Mouse (Mus musculus): ENCODE measurements around the gene Vpreb3.

Gene Vpreb3

DNA sequence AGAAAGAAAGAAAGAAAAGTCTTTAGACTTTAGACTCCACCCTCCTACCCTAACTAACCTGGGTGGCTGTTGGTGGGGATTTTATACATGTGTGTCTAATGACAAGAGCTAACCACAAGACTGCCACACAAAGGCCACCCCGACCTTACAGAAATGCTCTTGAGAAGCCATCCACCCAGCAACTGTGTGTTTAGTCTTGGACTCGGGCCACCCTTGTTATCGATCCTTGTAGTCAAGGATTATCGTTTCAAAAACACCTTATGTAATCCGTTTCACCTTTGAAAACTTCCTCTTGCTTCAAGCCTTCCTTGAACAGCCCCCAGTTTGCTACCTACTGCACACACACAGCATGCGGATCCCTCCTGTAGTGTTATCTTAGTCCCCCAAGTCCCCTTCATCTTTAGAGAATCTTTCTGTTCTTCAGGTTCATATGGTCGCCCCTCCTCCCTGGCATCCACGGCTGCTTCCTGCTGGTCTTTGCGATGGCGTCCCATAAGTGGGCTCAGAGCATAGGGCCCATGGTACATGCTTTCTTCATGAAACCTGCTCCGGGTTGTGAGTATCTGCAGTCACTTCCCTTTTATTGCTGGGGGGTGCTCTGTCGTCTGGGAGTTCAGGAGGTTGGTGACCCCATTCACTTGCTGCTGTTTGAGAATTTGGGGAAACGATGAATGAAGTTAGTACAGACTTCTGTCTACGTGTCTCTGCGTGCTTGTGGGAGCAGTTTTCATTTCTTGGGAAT lies at the start of gene Vpreb3:
TSS of gene Vpreb3 (plus strand) at position 322 of the 742 bp plus-strand sequence.
- DNase-seq, result no peak

DNA sequence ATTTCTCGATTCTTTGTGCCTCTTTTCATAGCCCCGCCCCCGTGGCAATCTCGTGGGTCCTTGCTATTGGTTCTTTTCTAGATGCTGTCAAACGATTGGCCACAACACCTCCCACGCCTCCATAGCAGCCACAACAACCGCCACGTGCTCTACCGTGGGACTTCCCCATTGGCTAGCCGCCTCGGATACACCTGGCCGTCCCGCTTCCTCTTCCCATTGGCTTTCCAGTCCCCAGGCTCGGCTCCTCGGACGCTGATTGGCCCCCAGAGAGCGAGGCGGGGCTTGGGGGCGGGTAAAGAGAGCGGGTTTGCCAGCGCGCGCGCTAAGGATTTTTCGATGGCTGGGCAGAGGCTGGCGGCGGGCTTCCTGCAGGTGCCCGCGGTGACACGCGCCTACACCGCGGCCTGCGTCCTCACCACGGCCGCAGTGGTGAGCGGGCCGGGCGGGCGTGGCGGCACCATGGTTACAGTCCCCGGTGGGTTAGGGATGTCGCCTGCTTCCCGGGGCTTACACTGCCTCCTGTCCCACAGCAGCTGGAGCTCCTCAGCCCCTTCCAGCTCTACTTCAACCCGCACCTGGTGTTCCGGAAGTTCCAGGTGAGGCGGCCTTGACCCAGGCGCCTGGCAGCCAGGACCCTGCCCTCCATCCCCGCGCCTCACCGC lies 49.6 kb upstream of the Vpreb3 start, which contains the start of gene Derl3:
TSS of gene Derl3 (plus strand) at position 325 of the 662 bp plus-strand sequence.
- DNase-seq, result peak; percentile 93

DNA sequence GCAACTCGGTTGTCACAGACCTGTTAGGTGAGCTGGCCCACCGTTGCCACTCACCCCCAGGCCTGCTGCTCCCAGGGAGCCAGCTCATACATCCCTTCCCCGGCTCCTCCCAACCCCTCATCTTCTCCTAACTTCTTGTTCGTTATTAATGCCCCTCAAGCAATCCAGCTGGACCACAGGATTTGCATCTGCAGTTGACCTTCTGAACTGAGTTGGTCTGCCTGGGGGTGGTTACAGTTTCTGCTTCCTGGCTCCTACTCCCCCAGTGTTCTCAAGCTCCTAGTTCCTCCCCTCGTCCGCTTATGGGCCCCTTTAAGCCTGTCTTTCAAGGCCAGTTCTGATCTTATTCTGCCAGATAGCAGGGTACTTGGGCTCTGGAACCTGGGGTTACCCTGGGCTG lies 48.3 kb upstream of the Vpreb3 start:
- DNase-seq, result no peak

DNA sequence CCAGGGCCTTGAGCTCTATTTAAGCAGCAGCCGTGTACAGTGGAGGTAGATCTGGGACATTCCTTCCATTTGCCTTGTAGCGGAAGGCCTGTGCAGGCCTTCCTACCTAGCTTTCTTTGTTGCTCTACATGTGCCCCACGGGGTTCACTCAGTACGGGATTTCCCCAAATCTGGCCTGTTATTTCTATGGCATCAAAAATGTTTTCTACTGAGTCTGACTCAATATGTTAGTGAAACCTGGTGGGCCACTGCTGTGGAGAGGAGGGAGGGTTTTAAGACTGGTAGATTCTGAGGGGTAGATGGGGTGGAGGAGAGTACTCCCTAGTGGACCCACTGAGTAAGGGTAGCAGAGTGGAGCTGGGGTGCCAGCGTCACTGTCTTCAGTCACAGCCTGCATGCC lies 47.1 kb upstream of the Vpreb3 start:
- no peak for DNase-seq

DNA sequence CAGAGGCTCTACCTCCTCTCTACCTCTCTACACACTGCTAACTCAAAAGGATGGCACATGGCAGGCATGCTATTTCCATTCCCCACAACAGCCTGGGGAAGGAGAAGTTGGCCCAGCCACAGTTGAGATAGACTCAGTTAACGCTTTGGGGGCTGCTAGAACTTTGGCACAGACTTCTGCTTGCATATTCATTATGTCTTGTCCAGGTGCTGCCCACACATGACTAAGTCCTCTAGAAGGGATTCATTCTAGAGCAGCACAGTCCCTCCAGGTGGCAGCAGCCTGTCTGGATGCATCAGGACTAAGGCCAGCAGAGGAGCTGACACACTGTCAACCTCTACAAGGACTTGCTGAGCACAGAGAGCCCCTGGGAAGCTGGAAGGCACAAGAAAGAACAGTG lies 46.6 kb upstream of the Vpreb3 start:
- DNase-seq, result no peak

DNA sequence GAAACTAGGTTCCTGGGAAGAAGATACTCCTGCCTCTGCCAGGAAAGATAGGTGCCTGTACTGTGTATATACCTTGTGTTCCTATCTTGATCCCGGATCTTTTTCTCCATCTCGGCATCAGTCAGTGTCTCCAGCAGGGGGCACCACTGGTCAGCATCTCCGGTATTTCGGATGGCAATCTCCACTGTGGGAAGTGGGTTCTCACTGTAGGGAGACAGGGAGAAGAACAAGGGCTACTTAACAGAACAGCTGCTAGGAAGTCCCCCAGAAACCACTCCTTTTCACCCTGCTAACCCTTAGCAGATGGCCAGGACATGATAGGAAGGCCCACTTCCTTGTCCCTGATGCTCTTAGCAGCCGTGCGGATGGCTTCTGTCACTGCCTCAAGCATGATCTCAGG lies 45.5 kb upstream of the Vpreb3 start:
- DNase-seq, result peak; percentile 89

DNA sequence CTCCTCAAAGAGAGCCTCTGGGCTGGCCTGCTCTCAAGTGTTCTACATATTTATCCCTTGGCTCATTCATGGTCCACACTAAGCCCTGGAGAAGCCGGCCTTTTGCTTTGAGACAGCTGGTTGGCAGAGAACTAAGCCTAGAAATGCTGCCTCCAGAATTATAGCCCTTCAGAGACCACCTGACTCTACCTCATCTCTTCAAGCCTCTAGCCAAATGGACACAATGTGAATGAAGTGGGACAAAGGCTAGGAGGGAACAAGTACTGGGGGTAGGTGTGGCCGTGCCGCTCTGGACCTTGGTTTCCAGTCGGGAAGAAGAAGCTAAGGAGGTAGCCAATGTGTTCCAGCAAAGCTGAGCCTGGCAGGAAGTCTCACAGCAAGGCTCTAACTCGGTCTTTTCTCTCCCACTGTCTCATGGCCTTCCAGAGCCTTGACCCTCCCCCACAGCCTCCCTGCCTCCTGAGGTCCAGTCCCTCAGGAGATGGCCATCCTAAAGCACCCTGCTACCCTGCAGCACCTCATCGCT lies 44.8 kb upstream of the Vpreb3 start:
- DNase-seq, result no peak

DNA sequence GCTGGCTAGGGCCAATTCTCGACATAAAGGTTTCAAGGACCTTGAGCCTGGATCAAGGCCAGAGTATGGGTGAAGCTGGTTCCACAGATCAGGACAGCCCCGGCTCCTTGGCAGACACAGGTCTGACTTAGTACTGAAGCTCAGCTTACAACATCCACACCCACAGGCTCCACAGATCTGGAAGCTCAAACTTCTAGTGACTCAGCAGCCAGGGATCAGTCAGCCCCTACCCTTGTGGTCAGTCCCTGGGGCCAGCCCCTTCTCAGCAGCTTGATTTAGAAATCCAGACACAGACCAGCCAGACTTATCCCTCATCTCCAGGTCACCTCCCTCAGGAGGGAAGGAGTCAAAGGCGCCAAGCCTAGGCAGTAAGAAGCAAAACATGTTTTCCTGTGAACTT lies 44.0 kb upstream of the Vpreb3 start:
- no peak for DNase-seq

DNA sequence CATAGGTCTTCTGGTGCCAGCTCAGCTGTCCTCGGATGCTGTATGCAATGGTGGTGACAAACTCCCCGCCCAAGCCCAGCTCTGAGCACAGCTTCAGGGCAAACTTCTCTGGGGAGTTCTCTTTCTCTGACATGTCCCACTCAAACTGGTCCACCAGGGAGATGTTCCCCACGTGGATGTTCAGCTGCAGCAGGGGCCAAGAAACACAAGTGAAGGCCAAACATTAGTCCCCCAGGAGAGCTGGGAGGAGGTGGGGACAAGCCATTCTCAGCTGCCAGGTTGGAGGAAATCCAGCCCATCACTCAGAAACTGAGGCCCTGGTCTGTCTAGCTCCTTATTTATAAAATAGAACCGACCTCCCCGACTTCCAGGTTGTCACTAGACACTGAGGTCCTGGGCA lies 38.5 kb upstream of the Vpreb3 start:
- DNase-seq, result no peak

DNA sequence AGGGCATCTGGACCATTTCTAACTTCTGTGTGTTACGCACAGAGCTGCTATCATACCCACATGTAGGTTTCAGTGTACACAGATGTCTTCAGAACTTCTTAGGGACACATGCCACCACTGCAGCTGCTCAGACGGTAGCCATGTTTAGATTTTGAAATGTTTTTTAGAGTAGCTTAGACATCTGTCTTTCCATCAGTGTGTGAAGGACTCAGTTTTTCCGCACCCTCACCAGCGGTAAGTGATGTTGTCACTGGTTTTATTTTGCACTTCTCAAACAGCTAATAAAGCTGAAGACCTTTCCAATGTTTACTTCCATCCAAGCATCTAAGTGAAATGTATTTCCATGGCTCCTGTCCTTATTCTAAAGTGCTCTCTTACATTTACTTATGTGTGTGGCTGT lies 36.0 kb upstream of the Vpreb3 start:
- no peak for DNase-seq

DNA sequence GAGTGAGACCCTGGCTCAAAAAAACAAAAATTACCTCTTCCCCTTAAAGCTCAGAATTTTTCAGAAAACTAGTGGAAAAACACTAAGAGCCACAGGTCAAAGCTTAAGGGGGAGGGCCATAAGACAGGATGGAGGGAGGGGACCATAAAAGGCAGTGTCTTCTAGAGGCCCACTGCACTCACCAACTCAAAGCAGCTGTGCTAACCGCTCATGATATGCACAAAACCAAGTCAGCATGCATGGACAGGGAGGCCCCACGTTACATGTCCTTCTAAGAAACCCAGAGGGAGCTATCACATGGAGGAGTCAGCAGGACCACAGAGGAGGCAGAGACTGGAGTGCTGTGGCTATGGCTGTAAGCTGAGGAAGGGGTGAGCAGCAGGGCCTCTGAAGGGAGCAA lies 32.2 kb upstream of the Vpreb3 start:
- no peak for DNase-seq

DNA sequence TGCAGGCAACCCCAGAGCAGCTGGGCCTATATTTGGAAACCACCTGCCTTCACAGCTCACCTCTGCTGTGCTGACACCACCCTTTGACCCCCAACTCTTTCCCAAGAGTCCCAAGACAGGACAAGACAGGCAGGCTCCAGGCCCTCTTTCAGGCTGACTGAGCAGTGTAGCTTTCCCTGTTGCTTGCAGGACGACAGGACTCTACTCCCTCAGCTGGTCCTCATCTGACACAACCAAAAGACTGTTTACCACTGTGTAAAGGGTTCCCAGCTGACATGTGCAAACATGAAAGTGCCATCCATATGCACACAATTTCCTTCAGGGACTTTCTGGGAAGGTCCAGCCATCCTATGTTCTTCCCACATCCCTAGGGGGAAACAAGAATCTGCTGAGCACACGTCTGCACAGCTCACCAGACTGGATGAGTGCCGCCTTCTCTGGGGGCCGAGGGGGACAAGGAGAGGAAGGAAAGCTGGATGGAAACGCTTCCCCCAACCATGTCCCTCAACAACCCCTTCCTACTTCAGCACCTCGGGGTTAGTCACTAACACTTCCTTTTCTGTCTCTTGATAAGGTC lies 29.8 kb upstream of the Vpreb3 start:
- no peak for DNase-seq

DNA sequence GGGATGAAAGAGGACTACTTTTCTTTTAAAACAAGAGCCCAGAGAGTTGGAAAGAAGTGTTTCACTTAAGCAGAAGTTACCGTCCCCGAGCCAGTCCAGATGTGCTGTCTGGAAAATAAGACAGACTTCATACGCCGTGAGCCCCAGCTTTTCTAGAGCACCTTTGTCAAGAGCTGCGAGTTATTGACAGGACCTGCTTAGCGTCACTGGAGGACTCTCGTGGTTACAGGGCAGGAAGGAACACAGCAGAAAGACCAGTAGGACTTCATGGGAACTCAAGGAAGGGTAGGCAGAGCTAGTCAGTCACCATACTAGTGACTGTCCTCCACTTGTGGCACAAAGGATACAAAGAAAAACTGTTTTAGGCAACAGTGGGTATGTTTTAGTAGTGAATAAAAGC lies 27.3 kb upstream of the Vpreb3 start:
- no peak for DNase-seq

DNA sequence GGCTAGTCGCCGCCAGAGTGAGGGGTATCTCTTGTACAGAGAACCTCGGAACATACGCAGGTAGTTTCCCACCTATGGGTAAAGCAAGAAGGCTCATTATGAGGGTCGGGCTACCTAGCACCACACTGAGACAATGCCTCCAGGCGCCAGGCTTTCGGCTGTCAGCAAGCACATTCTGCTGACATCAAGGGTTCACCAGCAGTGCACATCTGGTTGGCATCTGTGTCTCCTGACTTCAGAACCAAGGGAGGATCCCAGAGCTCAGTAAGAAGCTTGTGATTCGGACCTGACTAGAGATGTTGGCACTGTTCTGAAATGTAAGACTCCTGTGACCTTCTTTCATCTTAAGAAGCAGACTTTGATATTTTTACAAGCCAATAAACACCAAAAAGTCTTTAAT lies 26.0 kb upstream of the Vpreb3 start:
- no peak for DNase-seq

DNA sequence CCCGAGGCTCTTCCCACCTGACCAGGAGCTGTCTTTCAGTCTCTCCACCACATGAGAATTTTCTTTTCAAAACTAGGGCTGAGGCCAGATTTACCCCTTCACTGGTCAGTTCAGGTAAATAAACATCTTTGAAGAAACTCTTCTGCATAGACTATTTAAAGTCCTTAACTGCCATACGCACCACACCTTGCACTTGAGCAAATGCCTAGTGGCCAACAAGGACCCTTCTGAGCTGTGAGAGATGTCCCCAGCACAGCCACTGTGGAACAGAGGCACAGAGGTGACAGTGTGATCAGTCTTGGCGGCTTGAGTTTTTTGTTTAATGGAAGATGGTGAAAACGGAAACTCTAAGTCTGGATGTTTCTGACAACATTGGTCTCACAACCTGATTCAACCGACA lies 23.8 kb upstream of the Vpreb3 start:
- no peak for DNase-seq

DNA sequence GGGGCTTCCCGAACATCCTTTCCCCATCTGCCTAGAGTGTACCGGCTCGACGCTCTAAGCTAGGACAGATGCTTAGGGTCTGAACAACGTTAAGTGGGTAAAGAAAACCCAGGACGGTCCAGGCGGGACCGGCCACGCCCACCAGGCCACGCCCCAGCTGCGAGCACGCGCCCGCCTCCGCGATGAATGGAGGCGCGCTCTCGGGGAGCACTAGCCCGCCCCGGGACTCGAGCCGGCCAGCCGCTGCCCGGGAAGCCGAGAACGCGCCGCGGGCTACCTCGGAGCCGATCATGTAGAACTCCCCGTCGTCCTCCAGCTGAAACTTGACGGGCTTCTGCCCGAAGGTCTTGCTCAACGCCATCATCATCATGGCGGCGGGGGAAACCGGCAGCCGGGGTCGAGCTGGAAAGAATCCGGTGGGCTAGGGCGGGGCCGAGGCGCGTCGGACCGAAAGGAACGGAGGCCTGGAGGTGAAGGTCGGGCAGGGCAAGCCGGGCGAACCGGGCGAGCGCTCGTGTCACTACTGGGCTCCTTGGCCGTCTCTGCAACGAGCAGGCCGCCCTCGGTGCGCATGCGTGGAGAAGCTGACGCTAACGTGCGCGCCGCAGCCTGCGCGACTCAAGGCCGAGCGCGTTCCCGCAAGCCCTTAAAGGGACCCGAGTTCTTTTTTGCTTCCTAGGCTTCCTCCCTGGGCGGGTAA lies 21.7 kb upstream of the Vpreb3 start, which contains the start of gene Smarcb1:
TSS of gene Smarcb1 (minus strand) at position 592 of the 700 bp plus-strand sequence.
- DNase-seq, result peak; percentile 95

DNA sequence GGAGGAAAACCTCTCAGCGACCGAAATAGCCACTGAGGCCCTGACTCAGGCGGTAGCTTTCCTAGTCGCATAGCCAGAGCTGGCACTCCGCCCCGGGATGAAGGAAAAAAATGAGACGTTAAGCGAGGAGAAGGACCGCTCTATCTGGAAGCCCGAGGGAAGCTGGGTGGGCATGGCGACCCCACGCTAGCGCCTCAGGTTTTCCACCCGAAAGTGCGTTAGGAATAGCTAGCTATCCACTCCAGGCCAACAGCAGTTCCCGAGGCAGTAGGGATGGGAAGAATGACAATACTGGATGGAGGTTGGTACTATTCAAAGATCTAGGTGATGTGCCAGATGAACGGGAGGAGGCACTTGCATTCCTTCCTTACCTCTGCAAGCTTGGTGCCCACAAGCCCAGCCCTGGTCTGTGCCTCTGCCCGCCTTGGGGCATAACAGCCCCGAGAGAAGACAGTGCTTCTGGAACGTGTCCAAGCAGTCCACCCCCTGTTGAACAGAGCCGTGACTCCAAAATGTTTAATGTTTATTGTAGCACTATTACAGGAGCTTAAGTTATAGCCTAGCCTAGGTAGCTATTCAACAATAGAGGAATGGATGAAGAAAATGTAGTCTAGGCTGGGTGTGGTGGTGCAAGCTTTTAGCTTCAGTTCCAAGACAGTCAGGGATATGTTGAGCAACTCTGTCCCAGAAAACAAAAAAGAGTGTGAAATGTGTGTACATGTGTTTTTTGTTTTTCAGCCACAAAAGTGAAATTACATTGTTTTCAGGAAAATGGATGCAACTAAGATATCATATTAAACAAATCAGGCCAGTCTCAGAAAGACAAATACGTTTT lies 20.9 kb upstream of the Vpreb3 start:
- DNase-seq, result peak; percentile 46

DNA sequence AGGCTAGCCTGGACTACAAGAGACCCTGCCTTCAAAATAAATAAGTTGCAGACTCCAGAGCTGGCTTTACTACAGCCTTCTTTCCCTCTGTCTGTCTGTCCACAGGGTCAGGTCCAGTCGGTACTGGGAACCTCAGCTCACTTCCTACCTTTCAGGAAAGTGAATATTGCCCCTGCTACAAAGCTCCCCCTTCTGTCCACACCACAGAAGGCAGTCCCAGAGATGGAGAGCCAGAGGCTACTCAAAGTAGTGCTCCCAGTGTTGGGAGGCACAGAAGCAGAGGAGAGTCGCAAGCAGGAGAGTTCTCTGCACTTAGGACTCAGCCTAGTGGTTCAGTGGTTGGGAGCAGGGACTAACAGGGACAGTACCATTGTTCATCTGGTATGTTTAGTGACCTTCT lies 18.5 kb upstream of the Vpreb3 start:
- DNase-seq, result no peak

DNA sequence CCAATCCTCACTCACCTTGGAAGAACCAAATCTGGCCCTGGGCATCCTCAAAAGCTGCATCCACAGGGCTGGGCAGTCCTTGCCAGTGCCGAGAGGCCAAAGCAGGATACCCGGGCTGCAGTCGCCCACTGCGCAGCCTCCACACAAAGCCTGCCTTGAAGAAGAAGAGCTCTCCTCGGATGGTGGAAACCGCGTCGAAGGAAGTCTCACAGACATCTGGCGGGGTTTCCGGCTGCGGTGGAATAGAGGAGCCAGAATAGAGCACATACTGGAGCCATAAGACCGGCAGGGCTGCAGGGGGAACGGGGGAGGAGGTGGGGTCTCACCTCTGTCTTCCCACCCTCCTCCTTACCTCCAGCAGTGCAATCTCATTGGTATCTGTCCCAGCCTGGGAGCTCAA lies 16.5 kb upstream of the Vpreb3 start:
- no peak for DNase-seq

DNA sequence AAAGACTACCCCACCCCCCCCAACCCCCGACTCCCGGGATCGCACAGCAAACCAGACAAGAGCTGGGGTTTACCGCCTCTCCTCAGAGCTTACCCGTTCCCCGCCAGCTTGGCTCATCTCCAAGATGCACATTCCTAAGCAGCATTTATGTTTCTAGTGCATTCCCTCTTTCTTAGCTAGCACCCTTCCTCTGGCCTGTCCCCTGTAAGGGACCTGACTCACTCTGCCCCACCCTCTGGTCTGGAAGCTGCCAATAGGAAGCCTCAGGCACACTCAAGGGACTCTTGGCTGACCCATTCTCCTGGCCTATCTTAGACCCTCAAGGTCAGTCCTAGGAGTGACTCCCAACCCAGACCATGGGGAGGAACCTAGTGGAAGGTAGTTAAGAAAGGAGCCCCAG lies 12.6 kb upstream of the Vpreb3 start:
- DNase-seq, result peak; percentile 46

DNA sequence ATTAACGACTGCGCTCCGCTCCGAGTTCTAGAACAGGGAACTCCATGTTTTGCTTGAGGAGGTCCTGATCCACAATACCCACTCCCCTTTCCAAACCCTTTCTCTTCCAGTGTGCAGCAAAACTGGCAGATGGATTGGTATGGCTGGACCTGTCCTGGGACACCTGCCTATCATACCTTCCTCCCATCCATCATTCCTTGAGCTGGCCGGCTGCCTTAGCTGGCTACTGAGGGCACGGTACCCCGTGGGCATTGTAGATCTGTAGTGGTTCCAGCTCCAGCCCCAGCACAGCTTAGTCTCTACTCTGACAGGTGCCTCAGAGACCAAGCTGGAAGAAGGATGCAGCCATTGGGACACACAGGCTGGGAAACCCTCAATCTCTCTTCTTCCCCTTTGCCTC lies 11.5 kb upstream of the Vpreb3 start:
- DNase-seq, result no peak

DNA sequence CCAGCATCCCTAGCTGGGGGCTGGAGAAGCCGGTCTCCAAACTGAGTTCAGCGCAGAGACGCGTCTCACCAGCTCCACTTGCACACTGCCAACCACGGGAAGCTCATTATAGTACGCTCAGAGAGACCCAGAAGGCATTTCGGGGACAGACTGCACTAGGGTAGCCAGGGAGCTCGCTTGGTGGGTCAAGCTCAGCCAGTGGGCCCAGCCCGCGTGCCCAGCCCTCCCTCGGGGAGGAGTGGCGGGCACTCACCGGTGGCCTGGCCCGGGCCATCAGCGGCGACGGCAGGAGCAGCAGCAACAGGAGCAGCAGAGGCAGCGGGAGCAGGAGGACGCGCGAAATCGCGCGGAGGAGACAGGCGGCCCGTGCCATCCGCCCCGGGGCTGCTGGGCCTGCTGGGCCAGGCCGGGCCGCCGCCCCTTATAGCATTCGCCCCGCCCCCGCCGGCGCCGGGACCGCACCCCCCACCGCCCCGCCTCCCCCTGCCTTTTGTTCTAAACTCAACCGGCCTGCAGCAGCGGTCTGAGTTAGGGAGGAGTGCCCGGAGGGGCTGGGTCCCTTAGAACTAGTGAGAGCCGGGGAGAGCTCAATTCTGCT lies 10.7 kb upstream of the Vpreb3 start:
- peak; percentile 47 for DNase-seq
